Mouse (Mus musculus) liver, embryonic 14.5 days (tissue): ENCODE results near the gene Dnajc19. TPM values are rescaled to one million over a fixed set of nuclear protein-coding genes. Genes with fewer than 3 reads are reported as not detected.
A peak's percentile ranks its signal among the peaks of the same experiment; 100 is the strongest.

Source experiments
- ATAC-seq: fragments of 200-750 bp; cut with Nextera tagmentation; 2 replicates; pipeline ENCODE4 v1.8.0; 2017; ENCODE audit warnings: moderate number of reproducible peaks, mild to moderate bottlenecking, moderate library complexity; ENCODE audit not compliant: insufficient read depth
- DNase-seq, 3 experiments: peaks; one replicate each; pipeline ENCODE4 v3.0.0-alpha.2; 2012 to 2013; ENCODE audit warnings: low read depth in 3 of 3, low spot score in 3 of 3
- H3K27ac ChIP-seq: fragments of 300-500 bp; sonication (generic); 2 replicates; pipeline ENCODE4 v1.5.1; 2014; ENCODE audit warnings: moderate library complexity, mild to moderate bottlenecking, control low read depth, inconsistent platforms
- H3K27me3 ChIP-seq: fragments of 300-500 bp; sonication (generic); 2 replicates; pipeline ENCODE4 v1.6.1; 2014; ENCODE audit warnings: mild to moderate bottlenecking, low read length, moderate library complexity; ENCODE audit not compliant: control insufficient read depth, insufficient read depth
- H3K36me3 ChIP-seq: fragments of 300-500 bp; sonication (generic); replicated peaks from 2 replicates; pipeline ENCODE4 v1.6.1; 2014; ENCODE audit warnings: low read depth; ENCODE audit not compliant: control insufficient read depth, insufficient read depth
- H3K4me1 ChIP-seq, 2 experiments: fragments of 200-500 bp in 1 of 2; fragments of 300-500 bp in 1 of 2; sonication (generic) in 1 of 2; replicated peaks; 2 replicates each; pipeline ENCODE4 v1.6.1; 2012 to 2014; ENCODE audit warnings: antibody characterized with exemption in 1 of 2, inconsistent platforms in 1 of 2, low read length in 1 of 2; ENCODE audit not compliant: control insufficient read depth in 2 of 2, insufficient read depth in 2 of 2
- H3K4me2 ChIP-seq: fragments of 300-500 bp; sonication (generic); 2 replicates; pipeline ENCODE4 v1.6.1; 2014; ENCODE audit warnings: low read depth, mild to moderate bottlenecking, control low read depth, moderate library complexity
- H3K4me3 ChIP-seq, 2 experiments: fragments of 200-500 bp in 1 of 2; fragments of 300-500 bp in 1 of 2; sonication (generic) in 1 of 2; 2 replicates each; pipeline ENCODE4 v1.5.1; 2012 to 2014; ENCODE audit warnings: low read depth in 2 of 2, low read length in 2 of 2, mild to moderate bottlenecking in 2 of 2, control low read depth in 1 of 2, inconsistent platforms in 1 of 2, moderate library complexity in 1 of 2; ENCODE audit not compliant: insufficient read depth in 1 of 2
- H3K9ac ChIP-seq: fragments of 300-500 bp; sonication (generic); replicated peaks from 2 replicates; pipeline ENCODE4 v1.6.1; 2014; ENCODE audit warnings: mild to moderate bottlenecking, control low read depth, moderate library complexity
- H3K9me3 ChIP-seq: fragments of 300-500 bp; sonication (generic); 2 replicates; pipeline ENCODE4 v1.6.1; 2016; ENCODE audit warnings: low read length, mixed read lengths; ENCODE audit not compliant: control insufficient read depth
- CTCF ChIP-seq: IDR thresholded peaks from 2 replicates; pipeline ENCODE4 v1.5.1; 2016; ENCODE audit warnings: antibody characterized with exemption, low read depth, control low read depth
- EP300 ChIP-seq: IDR thresholded peaks from 2 replicates; pipeline ENCODE4 v1.6.1; 2016; ENCODE audit warnings: antibody characterized with exemption, low read depth
- WGBS: fragments of 180-500 bp; shearing (Covaris S2); extraction: QIAGEN DNeasy Blood & Tissue Kit; methylation state at CpG from one replicate; pipeline ENCODE4 v1.1.7; 2014; ENCODE audit not compliant: insufficient replicate concordance; 5-methylcytosine and 5-hydroxymethylcytosine counted together
- polyA plus RNA-seq, 2 experiments: library from polyadenylated mRNA; depleted of rRNA in 1 of 2; stranded (reverse) in 1 of 2; unstranded in 1 of 2; fragments of >200 nt; fragmentation: Nextera tagmentation in 1 of 2; extraction: Ambion mirVana in 1 of 2; gene quantifications; 2 replicates each; pipeline versions ENCODE4 v1.2.1 to v1.2.3; 2012 to 2014

Dnajc19 gene
- polyA plus RNA-seq (2012; rRNA removed) = 55.7 and 73.1 TPM in 2 replicates
- 193 and 209 TPM in 2 replicates for polyA plus RNA-seq (2014; fragmentation: Nextera tagmentation; extraction: Ambion mirVana)

DNA sequence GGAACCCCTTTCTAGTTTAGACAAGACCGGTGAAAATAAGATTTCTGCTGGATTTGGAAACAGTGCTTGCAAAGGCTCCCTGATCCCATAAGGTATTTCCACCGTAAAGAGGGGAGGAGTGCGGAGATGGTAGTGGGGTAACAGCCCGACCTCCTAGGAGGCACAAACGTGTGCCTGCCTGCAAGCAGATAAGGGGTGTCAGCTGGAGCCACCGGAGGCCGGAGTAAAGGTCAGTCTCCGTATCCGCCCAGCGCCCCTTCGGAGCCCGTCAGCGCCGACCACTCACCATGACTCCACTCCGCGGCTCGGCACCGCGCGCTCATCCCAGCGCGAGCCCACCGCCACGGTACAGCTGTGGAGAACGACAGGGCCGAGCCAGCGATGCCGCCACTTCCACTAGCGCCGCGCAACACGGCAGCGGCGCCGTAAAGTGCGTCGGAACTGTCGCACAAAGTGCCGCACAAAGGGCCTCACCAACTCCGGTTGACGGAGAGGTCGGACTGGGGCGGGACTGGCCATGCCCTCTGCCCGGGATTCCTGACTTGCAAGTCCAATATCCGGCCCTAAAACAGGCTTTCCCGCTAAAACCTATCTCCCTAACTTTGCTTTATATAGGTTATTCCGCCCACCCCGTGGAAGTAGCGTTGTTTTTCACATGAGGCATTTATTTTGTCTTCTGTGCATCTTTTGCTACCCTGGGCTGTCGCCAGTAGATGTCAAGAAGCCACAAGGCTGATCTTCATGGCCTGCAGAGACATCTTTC is at the start of gene Dnajc19:
TSS of gene Dnajc19 (minus strand) at position 422 of the 763 bp plus-strand sequence.
- ATAC-seq (peak; percentile 89), DNase-seq (peak; percentile 79 to 81 (median 80))
- under 1% methylated on average over 50 of the region's 50 CpGs for WGBS
- TF ChIP-seq EP300 (no peak; the same call in 1 of the 2 replicates), CTCF (0 out of 2 replicates have a peak, but pooled peaks have one; percentile 5)
- peaks cover 12 to 24% of the 10 kb centered on the region in 2 experiments for H3K4me1 ChIP-seq
- peaks cover 12% of the 10 kb centered on the region for H3K36me3 ChIP-seq
- no peaks in the 10 kb centered on the region for H3K9me3 ChIP-seq
- H3K9ac ChIP-seq = peak within 1 kb of the TSS; percentile 88
- peak within 1 kb of the TSS; percentile 78 for H3K4me2 ChIP-seq
- H3K4me3 ChIP-seq = peak within 1 kb of the TSS; percentile 88 to 98
- H3K27me3 ChIP-seq = no peaks in the 10 kb centered on the region
- H3K27ac ChIP-seq = peak within 1 kb of the TSS; percentile 44; the same call in 1 of the 2 replicates

DNA sequence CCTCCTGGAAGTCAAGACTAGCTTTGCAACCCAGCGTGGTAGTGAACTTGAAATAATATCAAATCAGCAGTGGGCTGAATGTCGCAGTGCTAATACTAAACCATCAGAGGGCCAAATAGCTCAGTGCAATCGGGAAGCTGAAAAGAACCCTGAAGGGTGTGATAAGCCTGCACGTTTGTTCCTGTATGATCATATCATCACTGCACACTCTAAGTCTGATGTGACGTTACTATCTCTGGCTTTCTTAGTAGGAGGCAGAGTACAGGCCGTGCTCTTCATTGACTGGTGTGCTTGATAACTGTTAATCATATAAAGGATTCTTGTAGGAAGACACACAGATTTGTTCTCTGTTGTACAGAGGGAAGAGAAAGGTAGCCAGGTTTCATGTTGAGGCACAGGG is 48.8 kb upstream of the Dnajc19 start:
- Histone ChIP-seq H3K9me3 (no peaks in the 10 kb centered on the region), H3K27ac (no peak overlapping the region), H3K27me3 (no peaks in the 10 kb centered on the region), H3K4me2 (no peak overlapping the region), H3K4me3 (no peak overlapping the region), H3K36me3 (no peaks in the 10 kb centered on the region), H3K4me1 (no peaks in the 10 kb centered on the region), H3K9ac (no peak overlapping the region)
- TF ChIP-seq CTCF = no peak
- no peak for DNase-seq
- 31% methylated on average over 6 of the region's 6 CpGs for WGBS
- no peak for ATAC-seq

DNA sequence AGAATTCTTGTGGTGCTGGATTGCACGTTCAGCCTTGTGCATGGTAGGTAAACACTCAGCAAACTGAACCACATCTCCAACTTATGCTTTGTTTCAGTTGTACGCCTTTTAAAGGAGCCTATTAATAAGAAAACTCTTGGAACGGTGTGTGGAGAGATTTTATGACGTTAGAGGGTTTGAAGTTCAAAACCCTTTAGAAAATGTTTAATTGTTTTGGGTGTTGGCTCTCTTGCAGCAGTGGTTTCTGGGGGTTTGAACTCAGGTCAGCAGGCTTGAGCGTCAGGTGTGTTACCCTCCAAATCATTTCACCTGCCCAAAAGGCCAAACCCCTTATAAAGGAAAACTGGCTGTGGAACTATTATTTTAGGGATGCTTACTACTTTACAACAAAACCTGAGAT is 40.2 kb upstream of the Dnajc19 start:
- H3K27me3 ChIP-seq = no peaks in the 10 kb centered on the region
- DNase-seq = no peak
- H3K4me3 ChIP-seq = no peak overlapping the region
- H3K27ac ChIP-seq = no peak overlapping the region
- no peak for ATAC-seq
- 63% methylated on average over 5 of the region's 5 CpGs for WGBS
- TF ChIP-seq EP300 (no peak), CTCF (no peak)
- H3K9me3 ChIP-seq = no peaks in the 10 kb centered on the region
- no peaks in the 10 kb centered on the region for H3K4me1 ChIP-seq
- no peak overlapping the region for H3K4me2 ChIP-seq
- no peaks in the 10 kb centered on the region for H3K36me3 ChIP-seq
- no peak overlapping the region for H3K9ac ChIP-seq

DNA sequence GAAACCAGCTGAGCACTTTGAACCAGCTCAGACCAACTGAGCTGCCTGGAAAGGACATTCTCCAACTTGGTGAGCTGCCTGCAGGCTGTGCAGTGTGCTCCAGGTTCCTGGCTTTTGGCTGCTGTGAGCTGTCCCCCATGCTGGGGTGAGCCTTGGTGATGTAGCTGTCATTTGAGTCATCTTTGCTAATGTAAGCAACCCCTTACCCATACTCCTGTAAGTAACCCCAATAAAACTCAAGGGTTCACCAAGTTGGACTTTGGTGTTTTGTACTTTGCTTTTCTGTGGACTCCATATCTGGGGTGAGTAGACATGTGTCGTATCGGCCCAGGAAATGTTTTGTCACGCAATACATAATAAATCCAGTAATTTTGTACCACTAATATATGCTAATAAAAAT is 39.7 kb upstream of the Dnajc19 start:
- H3K9me3 ChIP-seq = no peaks in the 10 kb centered on the region
- H3K27me3 ChIP-seq = no peaks in the 10 kb centered on the region
- no peaks in the 10 kb centered on the region for H3K36me3 ChIP-seq
- H3K4me3 ChIP-seq = no peak overlapping the region
- 77% methylated on average over 3 of the region's 3 CpGs for WGBS
- ATAC-seq (no peak), DNase-seq (no peak)
- H3K4me1 ChIP-seq = no peaks in the 10 kb centered on the region
- no peak overlapping the region for H3K27ac ChIP-seq
- TF ChIP-seq EP300 (no peak), CTCF (no peak)
- H3K4me2 ChIP-seq = no peak overlapping the region
- no peak overlapping the region for H3K9ac ChIP-seq

DNA sequence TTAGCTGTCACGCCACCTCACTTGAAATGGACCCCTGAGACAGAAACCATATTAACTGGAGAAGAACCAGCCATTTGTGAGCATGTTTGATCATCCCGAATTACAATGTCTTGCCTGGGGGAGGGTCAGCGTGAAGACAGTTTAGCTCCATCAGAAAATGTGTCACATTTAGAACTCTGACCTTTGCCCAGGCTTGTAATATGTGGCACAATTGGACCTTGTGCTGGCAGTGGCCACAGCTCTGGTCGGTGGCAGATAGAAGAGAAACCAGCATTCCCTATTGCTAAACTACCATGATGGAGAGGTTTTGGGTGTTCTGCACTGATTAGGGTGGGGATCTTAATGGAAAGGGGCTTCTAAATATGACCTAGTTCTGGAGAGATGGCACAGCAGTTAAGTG is 38.7 kb upstream of the Dnajc19 start:
- H3K4me3 ChIP-seq = no peak overlapping the region
- no peaks in the 10 kb centered on the region for H3K9me3 ChIP-seq
- WGBS = 57% methylated on average over 4 of the region's 4 CpGs
- TF ChIP-seq CTCF (no peak), EP300 (no peak)
- H3K27me3 ChIP-seq = no peaks in the 10 kb centered on the region
- no peak overlapping the region for H3K9ac ChIP-seq
- no peak overlapping the region for H3K27ac ChIP-seq
- H3K36me3 ChIP-seq = no peaks in the 10 kb centered on the region
- DNase-seq = no peak
- ATAC-seq = no peak
- no peaks in the 10 kb centered on the region for H3K4me1 ChIP-seq
- no peak overlapping the region for H3K4me2 ChIP-seq
